Mouse (Mus musculus) induced T-regulatory cell, adult 2 months (primary cell): ENCODE measurements at regions not wholly inside any gene's neighbourhood (a gene's known extent, or its start where the extent isn't known, plus 50 kb on each side); places are given as distances from the start of the nearest gene placed in this dataset.
A peak's percentile ranks its signal among the peaks of the same experiment; 100 is the strongest.
"Not testable (repeated sequence)": the region's sequence is repeated elsewhere in the genome, so short reads cannot be mapped to it uniquely, and the experiment has no call there.

Source experiments
- DNase-seq: peaks from one replicate; pipeline ENCODE4 v3.0.0-alpha.2; 2012; ENCODE audit warnings: low read depth

GRCm38 (mm10) chr15:25245631-25246030 is 167.9 kb downstream of the Basp1 start:
- DNase-seq: no peak

- no peak for DNase-seq
Measured at GRCm38 (mm10) chr15:25237665-25238664, 175.6 kb downstream of the Basp1 start.

- no peak for DNase-seq
Measured at GRCm38 (mm10) chr15:25236191-25236723, 177.3 kb downstream of the Basp1 start.

GRCm38 (mm10) chr15:25234064-25234700 is 179.4 kb downstream of the Basp1 start:
- DNase-seq: no peak

GRCm38 (mm10) chr15:25230213-25230612 is 183.4 kb downstream of the Basp1 start:
- no peak for DNase-seq

GRCm38 (mm10) chr15:25229807-25230206 is 183.8 kb downstream of the Basp1 start:
- DNase-seq: no peak

- peak; percentile 2 for DNase-seq
Measured at GRCm38 (mm10) chr15:25227496-25227895, 186.1 kb downstream of the Basp1 start.

GRCm38 (mm10) chr15:25225936-25226335 is 187.6 kb downstream of the Basp1 start:
- no peak for DNase-seq

GRCm38 (mm10) chr15:25225431-25225830 is 188.1 kb downstream of the Basp1 start:
- no peak for DNase-seq

GRCm38 (mm10) chr15:25221749-25222148 is 191.8 kb downstream of the Basp1 start:
- no peak for DNase-seq

- DNase-seq: peak; percentile 32
Measured at GRCm38 (mm10) chr15:25216375-25216774, 197.2 kb downstream of the Basp1 start.

- no peak for DNase-seq
Measured at GRCm38 (mm10) chr15:25202097-25202496, 211.5 kb downstream of the Basp1 start.

- not testable (repeated sequence) for DNase-seq
Measured at GRCm38 (mm10) chr15:25200249-25200648, 213.3 kb downstream of the Basp1 start.

- no peak for DNase-seq
Measured at GRCm38 (mm10) chr15:25187881-25188326, 225.7 kb downstream of the Basp1 start.

GRCm38 (mm10) chr15:25172755-25173154 is 240.8 kb downstream of the Basp1 start:
- no peak for DNase-seq

GRCm38 (mm10) chr15:25146371-25146770 is 267.2 kb downstream of the Basp1 start:
- no peak for DNase-seq

GRCm38 (mm10) chr15:25144228-25144627 is 269.3 kb downstream of the Basp1 start:
- peak; percentile 4 for DNase-seq

- no peak for DNase-seq
Measured at GRCm38 (mm10) chr15:25140389-25141181, 273.0 kb downstream of the Basp1 start.

GRCm38 (mm10) chr15:25137091-25137490 is 276.5 kb downstream of the Basp1 start:
- no peak for DNase-seq

- no peak for DNase-seq
Measured at GRCm38 (mm10) chr15:25135471-25136262, 277.9 kb downstream of the Basp1 start.

GRCm38 (mm10) chr15:25130096-25130495 is 283.5 kb downstream of the Basp1 start:
- no peak for DNase-seq
